Mouse (Mus musculus) small intestine, adult 2 months (tissue): ENCODE results near the gene Gm20388. TPM values are rescaled to one million over a fixed set of nuclear protein-coding genes. Genes with fewer than 3 reads are reported as not detected.

Experiments used
- H3K27ac ChIP-seq: fragments of 200-500 bp; 2 replicates; pipeline ENCODE4 v1.5.1; 2012; ENCODE audit warnings: low read depth, low read length, control low read depth, inconsistent platforms; ENCODE audit not compliant: insufficient read depth
- H3K27me3 ChIP-seq: fragments of 200-500 bp; 2 replicates; pipeline ENCODE4 v1.6.1; 2012; ENCODE audit warnings: mild to moderate bottlenecking, moderate library complexity, low read length, inconsistent platforms; ENCODE audit not compliant: control insufficient read depth, insufficient read depth
- H3K36me3 ChIP-seq: fragments of 200-500 bp; 2 replicates; pipeline ENCODE4 v1.6.1; 2012; ENCODE audit warnings: mild to moderate bottlenecking, low read length, control low read depth, inconsistent platforms; ENCODE audit not compliant: control insufficient read depth, insufficient read depth
- H3K4me1 ChIP-seq: fragments of 200-500 bp; 2 replicates; pipeline ENCODE4 v1.6.1; 2012; ENCODE audit warnings: low read length, inconsistent platforms, mixed read lengths; ENCODE audit not compliant: control insufficient read depth, insufficient read depth, insufficient read length
- H3K4me3 ChIP-seq: fragments of 200-500 bp; 2 replicates; pipeline ENCODE4 v1.5.1; 2012; ENCODE audit warnings: low read depth, mild to moderate bottlenecking, control low read depth, inconsistent platforms, low read length, moderate library complexity
- CTCF ChIP-seq: fragments of 200-500 bp; IDR thresholded peaks from 2 replicates; pipeline ENCODE4 v1.5.1; 2012; ENCODE audit warnings: low read depth, mild to moderate bottlenecking, control low read depth, inconsistent platforms, low read length, moderate library complexity, mixed read lengths; ENCODE audit not compliant: insufficient replicate concordance, insufficient read length; ENCODE audit errors: extremely low read depth
- POLR2A ChIP-seq: fragments of 200-500 bp; IDR thresholded peaks from 2 replicates; pipeline ENCODE4 v1.6.1; 2012; ENCODE audit warnings: low read depth, mild to moderate bottlenecking, control low read depth, inconsistent platforms, low read length, moderate library complexity
- WGBS: fragments of 180-500 bp; shearing (Covaris S2); methylation state at CpG from one replicate; pipeline ENCODE4 v1.1.7; 2018; 5-methylcytosine and 5-hydroxymethylcytosine counted together
- polyA plus RNA-seq: library from polyadenylated mRNA; depleted of rRNA; stranded (reverse); fragments of >200 nt; gene quantifications from 2 replicates; pipeline ENCODE4 v1.2.3, GENCODE M21; 2012

Gm20388 gene
- polyA plus RNA-seq, 1 experiment = 37.3 TPM

- no peak overlapping the region for H3K27ac ChIP-seq
- H3K27me3 ChIP-seq = no peaks in the 10 kb centered on the region
- no peaks in the 10 kb centered on the region; the same call in 1 of the 2 replicates for H3K4me1 ChIP-seq
- TF ChIP-seq CTCF (no peak), POLR2A (no peak)
- no peak overlapping the region for H3K4me3 ChIP-seq
- WGBS = 78% methylated on average over 7 of the region's 7 CpGs
- H3K36me3 ChIP-seq = peaks cover 32% of the 10 kb centered on the region
These were observed 2070.9 kb downstream of the Gm20388 start for GRCm38 (mm10) chr8:121981520-121981895.

DNA sequence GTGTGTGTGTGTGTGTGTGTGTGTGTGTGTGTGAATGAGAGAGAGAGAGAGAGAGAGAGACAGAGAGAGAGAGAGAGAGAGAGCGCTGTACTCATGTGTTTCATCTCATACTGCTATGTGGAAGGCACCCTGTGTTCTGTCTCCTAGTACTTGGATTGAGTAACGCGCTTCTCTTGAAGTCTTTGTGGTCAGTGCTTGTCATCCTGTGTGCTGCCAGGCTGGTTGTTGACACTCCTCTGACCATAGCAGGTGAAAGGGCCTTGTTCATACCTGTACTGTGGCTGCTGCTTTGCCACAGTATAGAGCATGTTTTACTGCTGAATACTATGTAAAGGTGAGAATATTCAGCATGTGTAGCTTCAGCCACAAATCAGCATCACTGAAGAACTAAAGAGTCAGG is 2075.0 kb downstream of the Gm20388 start:
- TF ChIP-seq CTCF (no peak), POLR2A (no peak)
- H3K4me3 ChIP-seq = no peak overlapping the region
- H3K27me3 ChIP-seq = no peaks in the 10 kb centered on the region
- no peaks in the 10 kb centered on the region; the same call in 1 of the 2 replicates for H3K4me1 ChIP-seq
- WGBS = 100% methylated on average over 3 of the region's 3 CpGs
- H3K27ac ChIP-seq = no peak overlapping the region
- H3K36me3 ChIP-seq = peaks cover 30% of the 10 kb centered on the region

DNA sequence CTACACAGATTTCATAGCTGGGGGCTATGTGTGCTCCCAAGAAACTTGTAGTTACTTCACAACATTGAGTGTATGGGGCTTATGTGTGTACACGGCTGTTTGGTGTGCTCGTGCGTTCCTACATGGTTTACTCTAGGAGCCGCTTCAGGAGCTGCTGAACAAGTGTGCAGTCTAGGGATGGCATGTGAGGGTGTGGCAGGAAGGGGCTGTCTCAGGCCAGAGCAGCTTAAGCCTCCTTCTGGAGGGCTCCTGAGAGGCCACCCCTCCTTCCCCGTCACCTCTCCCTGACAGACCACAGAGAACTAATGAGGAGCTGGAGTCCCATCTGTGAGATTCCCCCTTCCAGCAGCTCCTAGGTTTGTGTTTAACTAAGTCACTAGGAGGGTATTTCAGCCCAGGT is 2077.3 kb downstream of the Gm20388 start:
- Histone ChIP-seq H3K27ac (no peak overlapping the region), H3K36me3 (peaks cover 33% of the 10 kb centered on the region), H3K4me3 (no peak overlapping the region), H3K4me1 (no peaks in the 10 kb centered on the region), H3K27me3 (no peaks in the 10 kb centered on the region)
- whole genome bisulfite sequencing = 90% methylated on average over 5 of the region's 5 CpGs
- TF ChIP-seq CTCF (no peak), POLR2A (no peak)

- TF ChIP-seq POLR2A (no peak), CTCF (no peak)
These were observed 2080.0 kb downstream of the Gm20388 start for GRCm38 (mm10) chr8:121990506-121991255.

DNA sequence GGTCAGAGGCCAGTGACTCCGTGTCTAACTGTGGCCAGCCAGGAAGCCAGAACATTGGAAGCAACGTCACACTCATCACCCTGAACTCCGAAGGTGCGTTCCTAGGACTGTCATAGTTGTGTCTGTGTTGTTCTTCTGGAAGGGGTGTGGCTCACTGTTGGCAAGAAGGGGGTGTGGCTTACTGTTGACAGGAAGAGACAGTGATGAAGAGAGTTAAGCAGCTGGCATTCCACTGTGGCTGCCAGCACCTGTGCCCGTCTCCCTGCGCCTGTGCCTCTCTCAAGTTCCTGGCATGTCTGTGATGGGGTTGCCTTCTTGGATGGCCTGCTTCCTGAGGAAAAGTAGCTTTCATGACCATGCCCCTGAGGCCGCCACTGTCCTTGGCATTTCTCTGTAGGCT is 2081.0 kb downstream of the Gm20388 start:
- no peak overlapping the region for H3K27ac ChIP-seq
- H3K4me1 ChIP-seq = no peaks in the 10 kb centered on the region
- H3K4me3 ChIP-seq = no peak overlapping the region
- H3K27me3 ChIP-seq = no peaks in the 10 kb centered on the region
- 72% methylated on average over 7 of the region's 7 CpGs for WGBS
- TF ChIP-seq CTCF = no peak
- H3K36me3 ChIP-seq = peaks cover 30% of the 10 kb centered on the region

More at GRCm38 (mm10) chr8:121990506-121991255, 2080.0 kb downstream of the Gm20388 start:
- Histone ChIP-seq H3K27me3 (no peaks in the 10 kb centered on the region), H3K4me1 (no peaks in the 10 kb centered on the region), H3K36me3 (peaks cover 30% of the 10 kb centered on the region), H3K27ac (no peak overlapping the region), H3K4me3 (no peak overlapping the region)
- 85% methylated on average over 9 of the region's 9 CpGs for WGBS

- WGBS = 79% methylated on average over 4 of the region's 4 CpGs
- Histone ChIP-seq H3K27me3 (no peaks in the 10 kb centered on the region), H3K36me3 (peaks cover 42% of the 10 kb centered on the region), H3K4me3 (no peak overlapping the region), H3K27ac (no peak overlapping the region), H3K4me1 (no peaks in the 10 kb centered on the region)
- no peak for TF ChIP-seq CTCF
- TF ChIP-seq POLR2A = no peak
These were observed 2082.3 kb downstream of the Gm20388 start for GRCm38 (mm10) chr8:121992911-121993310.

DNA sequence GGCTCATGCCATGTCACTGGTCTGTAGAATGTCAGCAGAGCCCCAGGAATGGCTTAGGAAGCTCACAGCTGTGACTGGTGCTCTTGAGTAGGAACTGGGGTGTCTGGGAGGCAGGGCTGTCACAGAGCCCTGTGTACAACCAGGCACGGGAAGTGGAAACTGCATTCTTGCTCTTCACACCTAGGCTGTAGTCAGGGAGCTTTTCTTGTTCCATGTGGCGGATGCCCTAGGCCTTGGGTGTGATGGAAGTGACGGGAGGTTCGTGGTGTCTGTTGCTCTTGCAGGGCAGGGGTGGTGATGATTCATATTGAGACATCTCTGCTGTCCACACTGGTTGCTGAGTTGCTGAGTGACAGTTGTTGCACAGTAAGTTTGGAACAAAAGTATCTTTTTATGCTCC is 2084.5 kb downstream of the Gm20388 start:
- Histone ChIP-seq H3K4me3 (no peak overlapping the region), H3K27me3 (no peaks in the 10 kb centered on the region), H3K27ac (no peak overlapping the region), H3K36me3 (peaks cover 49% of the 10 kb centered on the region), H3K4me1 (no peaks in the 10 kb centered on the region)
- TF ChIP-seq POLR2A (no peak), CTCF (no peak)
- WGBS = 74% methylated on average over 4 of the region's 4 CpGs

- Histone ChIP-seq H3K27ac (no peak overlapping the region), H3K4me1 (no peaks in the 10 kb centered on the region), H3K36me3 (peaks cover 48% of the 10 kb centered on the region), H3K27me3 (no peaks in the 10 kb centered on the region), H3K4me3 (no peak overlapping the region)
- no peak for TF ChIP-seq CTCF
- no peak for TF ChIP-seq POLR2A
- WGBS = 86% methylated on average over 3 of the region's 3 CpGs
These were observed 2085.3 kb downstream of the Gm20388 start for GRCm38 (mm10) chr8:121995895-121996294.
